Comparison of ENCODE assay signal across 8 mouse cellular contexts in the genomic region with DNA sequence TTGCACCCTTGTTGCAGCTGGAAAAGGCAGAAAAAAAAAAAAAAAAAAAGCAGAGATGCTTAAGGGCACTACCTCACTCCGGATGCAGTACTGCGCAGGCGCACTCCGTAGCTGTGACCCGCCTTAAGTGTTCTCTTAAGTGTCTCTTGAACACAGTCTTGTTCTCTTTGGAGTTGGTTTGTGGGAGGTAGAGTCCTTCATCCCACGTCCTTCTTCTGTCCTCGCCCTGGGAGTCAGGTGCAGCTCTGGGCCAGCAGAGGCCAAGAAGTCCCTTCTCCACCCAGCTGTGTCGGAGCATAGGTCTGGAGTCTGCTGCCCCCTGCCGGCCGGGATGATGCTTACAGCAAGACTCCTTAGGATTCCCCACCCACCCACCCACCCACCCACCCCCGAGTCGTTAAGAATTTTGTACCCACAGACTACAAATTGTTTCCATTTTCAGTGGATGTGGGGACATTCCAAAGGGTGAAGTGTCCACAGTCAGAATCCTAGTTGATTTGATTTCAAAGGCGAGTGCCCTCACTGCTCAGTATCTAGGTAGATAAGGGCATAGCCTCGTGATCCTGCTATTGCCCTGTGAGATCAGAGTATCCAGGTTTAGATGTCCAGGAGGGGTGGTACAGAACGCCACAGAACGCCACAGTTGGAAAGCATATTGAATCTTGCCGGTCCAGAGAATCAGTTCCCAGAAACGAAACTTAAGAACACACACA. TPM values are rescaled to one million over a fixed set of nuclear protein-coding genes. Genes with fewer than 3 reads are reported as not detected.
DNase-seq lines count a peak whose midpoint lies in the region; ATAC-seq lines count a peak whose summit lies in the region.

No protein-coding gene starts in this region.

- no peak overlapping the region for H3K27ac ChIP-seq in intestine, embryonic 16.5 days (ENCODE audit: low read length)

- no peaks in the 10 kb centered on the region for H3K9me3 ChIP-seq in intestine, embryonic 16.5 days (ENCODE audit: control insufficient read depth, low read length)

- peak overlapping the region; percentile 38 for H3K4me3 ChIP-seq in intestine, embryonic 16.5 days (ENCODE audit: low read length)

- peak; percentile 84 for ATAC-seq in granulocyte monocyte progenitor cell, adult 5-6 weeks (replicated peaks; ENCODE audit: poor library complexity, severe bottlenecking)
- ATAC-seq in intestine, embryonic 16.5 days = peak; percentile 91

- H3K9ac ChIP-seq in intestine, embryonic 16.5 days (ENCODE audit: low read depth, low read length) = peak overlapping the region; percentile 31

- 23% methylated on average over 18 of the region's 18 CpGs for WGBS in intestine, embryonic 16.5 days

- no peaks in the 10 kb centered on the region for H3K4me1 ChIP-seq in intestine, embryonic 16.5 days (ENCODE audit: control insufficient read depth, insufficient read depth, low read length)

- peak overlapping the region; percentile 57 for H3K4me2 ChIP-seq in intestine, embryonic 16.5 days (ENCODE audit: low read depth, low read length)

- intact Hi-C loops in left cerebral cortex, postnatal 36 days (cut with DNase I) = loop anchor here (1.0 to 10.0 kb wide), 3 partner anchors 53 to 104 kb away; partner anchors contain the start of genes Khdc1a and Tmem14a

- no peaks in the 10 kb centered on the region for H3K36me3 ChIP-seq in intestine, embryonic 16.5 days (ENCODE audit: control insufficient read depth, insufficient read depth, low read length)

- DNase-seq in adrenal gland, adult 18-20 months (ENCODE audit: low spot score in 2 of 2) = peak; percentile 74 to 84
- peak; percentile 83 for DNase-seq in embryo, embryonic 10.5 days (ENCODE audit: low spot score)
- DNase-seq in left cerebral cortex, postnatal 36 days (ENCODE audit: low spot score in 2 of 2) = peak; percentile 57 to 68
- DNase-seq in mesoderm, embryonic 11.5 days (ENCODE audit: low read depth, low spot score) = peak; percentile 78
- DNase-seq in right cerebral cortex, postnatal 36 days (ENCODE audit: low spot score in 2 of 2) = peak; percentile 45 to 47
- peak; percentile 66 to 81 for DNase-seq in urinary bladder, postnatal 36 days (ENCODE audit: low spot score in 2 of 2)

- no peaks in the 10 kb centered on the region for H3K27me3 ChIP-seq in intestine, embryonic 16.5 days (replicated peaks; ENCODE audit: control insufficient read depth, insufficient read depth, low read length)

RNA-seq across cellular contexts. Expression of gene Gsta3, which starts 31.1 kb away (rescaled TPM):
- total RNA-seq in adrenal gland, adult 18-20 months (2021) = 10 to 100 TPM; 49.5 to 68.4 TPM
- total RNA-seq in granulocyte monocyte progenitor cell, adult 5-6 weeks (2014; fragmentation: Nextera tagmentation) = 0.90 TPM in 1 of 2 replicates, not detected in the other
- total RNA-seq in granulocyte monocyte progenitor cell, adult 5-6 weeks (2017) = 0.52 TPM in 1 of 2 replicates, not detected in the other
- 11.9 and 17.9 TPM in 2 replicates for polyA plus RNA-seq in intestine, embryonic 16.5 days (2015; fragmentation: Nextera tagmentation; extraction: Ambion mirVana)
- 1 to 10 TPM in 1 of 2 experiments, under 1 TPM in 1; 0.52 to 2.4 TPM for total RNA-seq in left cerebral cortex, postnatal 36 days (2021)

RNA-seq across cellular contexts. Expression of gene Tmem14a, which starts 53.1 kb away (rescaled TPM):
- 1 to 10 TPM; 5.5 to 5.9 TPM for total RNA-seq in adrenal gland, adult 18-20 months (2021)
- 1.1 and 1.6 TPM in 2 replicates for total RNA-seq in granulocyte monocyte progenitor cell, adult 5-6 weeks (2014; fragmentation: Nextera tagmentation)
- total RNA-seq in granulocyte monocyte progenitor cell, adult 5-6 weeks (2017) = 1.4 and 2.4 TPM in 2 replicates
- polyA plus RNA-seq in intestine, embryonic 16.5 days (2015; fragmentation: Nextera tagmentation; extraction: Ambion mirVana) = 12.8 and 14.1 TPM in 2 replicates
- 10 to 100 TPM; 40.4 to 50.9 TPM for total RNA-seq in left cerebral cortex, postnatal 36 days (2021)

Comparison
In these comparisons a context has a peak if more than half of its experiments do, and no peak if none do; other contexts are left out.
1. RNA of gene Gsta3, which starts 31.1 kb away (total RNA-seq): 49.5 to 68.4 TPM in adrenal gland, adult 18-20 months; 0.52 to 2.4 TPM in left cerebral cortex, postnatal 36 days and 0.52 to 0.90 TPM in granulocyte monocyte progenitor cell, adult 5-6 weeks; every median in the first group is over 10 times any median in the second.
2. RNA of gene Tmem14a, which starts 53.1 kb away (total RNA-seq): 40.4 to 50.9 TPM in left cerebral cortex, postnatal 36 days; 5.5 to 5.9 TPM in adrenal gland, adult 18-20 months and 1.1 to 2.4 TPM in granulocyte monocyte progenitor cell, adult 5-6 weeks; every median in the first group is over 4 times any median in the second.
3. Peak in every context shown above with its lines, with median percentiles within 50 percentile points of each other: DNase-seq.